Mouse (Mus musculus): Measurements from ENCODE around the gene Ttc22.
A peak's percentile ranks its signal among the peaks of the same experiment; 100 is the strongest.

DNA sequence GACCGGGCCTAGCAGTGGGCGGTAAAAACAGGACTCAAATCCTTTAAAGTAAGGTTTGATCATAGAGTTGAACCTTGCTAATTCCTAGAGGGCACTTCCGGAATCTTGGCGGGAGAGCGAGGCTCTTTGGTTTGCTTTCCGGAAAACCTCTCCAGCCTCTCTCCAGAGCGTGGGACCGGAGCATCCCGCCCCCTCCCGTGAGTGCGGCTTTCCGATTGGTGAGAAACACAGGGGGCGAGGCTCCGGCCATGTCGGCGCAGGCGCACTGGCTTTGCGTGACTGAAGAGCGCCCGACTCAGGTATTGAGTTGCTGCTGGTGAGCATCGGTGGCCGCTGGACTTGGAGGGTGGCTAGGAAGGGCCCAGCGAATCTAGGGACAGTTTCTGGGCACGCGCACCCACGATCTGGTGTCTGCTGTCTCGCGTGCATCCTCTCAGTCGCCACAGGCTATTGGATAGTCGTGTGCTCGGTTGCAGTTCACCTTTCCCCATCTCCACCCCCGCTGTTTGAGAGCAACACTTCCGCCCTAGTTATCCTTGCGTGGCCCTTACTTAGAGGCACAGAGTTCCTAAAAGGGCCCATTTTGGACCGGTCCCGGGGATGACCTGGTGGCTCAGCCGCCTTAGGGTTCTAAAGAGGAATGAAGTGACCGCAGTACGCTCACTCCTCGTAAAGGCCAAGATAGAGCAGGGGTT lies 28.7 kb downstream of the Ttc22 start, which contains the start of gene Pars2:
- TF ChIP-seq ZC3H11A (IDR thresholded peaks at IDR 0.05; ENCODE audit: low read depth, low read length) (no peak), USF2 (IDR thresholded peaks at IDR 0.05; ENCODE audit: borderline replicate concordance in 1 of 2, insufficient read depth in 1 of 2, low read depth in 1 of 2, low read length in 2 of 2) (no peak), CTCF (IDR thresholded peaks at IDR 0.05 in 2 of 3, conservative IDR thresholded peaks at IDR 0.05 in 1 of 3; ENCODE audit: control insufficient read depth in 1 of 3, insufficient read depth in 1 of 3, low read depth in 2 of 3, low read length in 3 of 3, poor library complexity in 1 of 3, severe bottlenecking in 1 of 3) (no peak), GABPA (IDR thresholded peaks at IDR 0.05; ENCODE audit: low read depth, low read length) (no peak), E2F4 (IDR thresholded peaks at IDR 0.05; ENCODE audit: borderline replicate concordance, low read depth, low read length) (peak; percentile 96), RCOR1 (IDR thresholded peaks at IDR 0.05; ENCODE audit: low read depth, low read length) (no peak), MAX (IDR thresholded peaks at IDR 0.05; ENCODE audit: low read length) (no peak; the same call in 1 of the 2 replicates), POLR2AphosphoS2 (IDR thresholded peaks at IDR 0.05; ENCODE audit: low read length) (peak; percentile 82; the same call in 1 of the 2 replicates), ZKSCAN1 (IDR thresholded peaks at IDR 0.05; ENCODE audit: low read depth, low read length) (no peak), ZNF384 (IDR thresholded peaks at IDR 0.05; ENCODE audit: low read depth, low read length) (no peak), MAZ (IDR thresholded peaks at IDR 0.05; ENCODE audit: low read depth, low read length) (no peak), ETS1 (IDR thresholded peaks at IDR 0.05; ENCODE audit: low read depth, low read length) (peak; percentile 9; the same call in 1 of the 2 replicates)

Data from MEL (cell line).